Mouse (Mus musculus) splenic B cell, adult 2 months (primary cell): ENCODE measurements around the gene Tmem50b.

ENCODE experiments used
- DNase-seq: peaks from one replicate; pipeline ENCODE4 v3.0.0-alpha.2; 2011; ENCODE audit warnings: low read depth, low spot score
- H3K27me3 ChIP-seq: 2 replicates; pipeline ENCODE4 v1.6.1; 2012; ENCODE audit warnings: mild to moderate bottlenecking, low read length, moderate library complexity, mixed read lengths; ENCODE audit not compliant: control insufficient read depth, poor library complexity, insufficient read depth, severe bottlenecking
- H3K36me3 ChIP-seq: 2 replicates; pipeline ENCODE4 v1.6.1; 2012; ENCODE audit warnings: mild to moderate bottlenecking, low read length, moderate library complexity, mixed read lengths; ENCODE audit not compliant: control insufficient read depth, poor library complexity, insufficient read depth, severe bottlenecking

Tmem50b gene

GRCm38 (mm10) chr16:91623074-91623473 lies 25.5 kb upstream of the Tmem50b start:
- H3K27me3 ChIP-seq = no peaks in the 10 kb centered on the region
- DNase-seq = no peak

DNA sequence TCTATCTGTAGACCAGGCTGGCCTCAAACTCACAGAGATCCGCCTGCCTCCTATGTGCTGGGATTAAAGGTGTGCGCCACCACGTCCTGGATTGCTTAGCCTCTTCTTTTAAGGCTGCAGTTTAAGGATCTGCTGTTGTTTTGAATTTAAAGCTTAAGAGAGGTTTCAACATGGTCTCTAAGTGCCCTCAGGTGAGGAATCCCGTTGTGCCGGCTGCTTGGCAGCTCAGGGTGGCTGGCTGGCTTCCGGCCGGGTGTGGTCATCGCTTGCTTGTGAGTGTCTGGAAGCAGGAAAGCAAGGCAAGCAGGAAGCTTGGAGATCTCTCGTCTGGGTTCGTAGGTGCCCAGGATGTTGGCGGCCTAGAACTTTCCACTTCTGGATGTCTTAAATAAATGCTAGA lies 23.4 kb upstream of the Tmem50b start:
- Histone ChIP-seq H3K36me3 (peaks cover 4% of the 10 kb centered on the region; the same call in 1 of the 2 replicates), H3K27me3 (no peaks in the 10 kb centered on the region)
- DNase-seq = no peak

More at GRCm38 (mm10) chr16:91623074-91623473, 25.5 kb upstream of the Tmem50b start:
- peaks cover 4% of the 10 kb centered on the region for H3K36me3 ChIP-seq

DNA sequence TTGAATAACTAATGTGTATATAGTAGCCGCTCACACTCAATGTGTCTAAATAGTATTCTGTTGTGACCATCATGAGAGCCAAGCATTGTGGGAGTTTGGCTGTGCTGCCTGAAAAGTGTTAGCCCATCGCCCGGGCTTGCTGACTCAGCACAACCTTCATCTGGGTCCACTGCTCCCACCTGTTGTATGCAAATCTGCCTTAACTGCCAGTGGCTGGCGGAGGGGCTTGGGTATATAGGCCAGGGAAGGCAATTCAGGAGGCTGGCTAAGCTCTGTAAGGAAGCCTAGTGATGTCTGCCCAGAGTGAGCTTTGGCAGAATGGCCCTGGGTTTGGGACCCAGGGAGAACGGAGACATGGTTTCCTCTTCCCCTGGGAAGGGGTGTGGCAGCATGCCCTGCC lies 22.6 kb upstream of the Tmem50b start:
- no peaks in the 10 kb centered on the region; the same call in 1 of the 2 replicates for H3K27me3 ChIP-seq
- H3K36me3 ChIP-seq = peaks cover 2% of the 10 kb centered on the region; the same call in 1 of the 2 replicates
- DNase-seq = peak; percentile 29

DNA sequence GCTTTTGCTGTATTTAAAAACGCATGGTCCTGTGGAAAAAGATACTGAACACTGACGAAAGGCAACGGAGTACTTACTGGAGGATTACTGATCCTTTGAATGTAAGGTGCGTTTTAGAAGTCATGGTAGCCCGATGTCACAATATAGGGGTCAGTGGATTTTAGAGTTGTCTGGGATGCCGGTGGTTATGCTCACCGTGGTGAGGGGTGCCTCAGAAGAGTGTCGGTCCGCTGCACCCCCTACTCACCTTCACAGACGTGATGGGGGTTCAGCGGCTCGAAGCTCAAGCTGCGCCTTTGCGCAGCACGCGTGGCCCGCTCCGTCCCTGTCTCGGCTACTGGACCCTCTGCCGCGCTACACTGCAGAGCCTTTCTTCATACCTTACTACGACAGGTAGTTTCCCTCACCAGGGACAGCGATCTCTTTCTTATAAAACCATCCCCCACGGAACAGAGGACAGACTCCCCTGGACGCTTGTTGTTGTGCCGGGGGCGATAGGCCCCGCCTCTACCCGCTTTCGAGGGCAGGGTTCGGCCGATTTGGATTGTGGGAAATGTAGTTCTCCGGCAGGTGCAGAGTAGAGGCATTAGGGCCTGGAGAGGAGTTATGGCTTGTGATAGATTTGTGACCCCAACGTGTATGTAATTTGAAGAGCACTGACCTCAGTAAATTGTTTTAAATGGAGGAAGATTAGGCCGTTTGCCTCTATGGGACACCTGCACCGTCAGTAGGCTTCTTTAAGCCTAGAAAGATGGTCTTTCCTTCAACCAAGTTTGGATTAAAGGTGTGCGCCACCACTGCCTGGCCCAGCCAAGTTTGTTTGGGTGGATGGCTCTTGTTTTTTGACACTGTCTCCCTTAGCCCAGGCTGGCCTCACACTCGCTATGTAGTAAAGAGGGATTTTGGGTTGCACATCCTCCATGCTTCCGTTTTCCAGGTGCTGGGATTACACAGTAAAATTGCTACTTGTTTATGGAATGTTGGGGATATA lies 21.2 kb upstream of the Tmem50b start, which contains the start of gene Dnajc28:
Gene Dnajc28, minus strand, starts transcription at position 516 of the 991 bp plus-strand sequence.
- DNase-seq = peak; percentile 83
- no peaks in the 10 kb centered on the region; the same call in 1 of the 2 replicates for H3K36me3 ChIP-seq
- H3K27me3 ChIP-seq = no peaks in the 10 kb centered on the region; the same call in 1 of the 2 replicates

DNA sequence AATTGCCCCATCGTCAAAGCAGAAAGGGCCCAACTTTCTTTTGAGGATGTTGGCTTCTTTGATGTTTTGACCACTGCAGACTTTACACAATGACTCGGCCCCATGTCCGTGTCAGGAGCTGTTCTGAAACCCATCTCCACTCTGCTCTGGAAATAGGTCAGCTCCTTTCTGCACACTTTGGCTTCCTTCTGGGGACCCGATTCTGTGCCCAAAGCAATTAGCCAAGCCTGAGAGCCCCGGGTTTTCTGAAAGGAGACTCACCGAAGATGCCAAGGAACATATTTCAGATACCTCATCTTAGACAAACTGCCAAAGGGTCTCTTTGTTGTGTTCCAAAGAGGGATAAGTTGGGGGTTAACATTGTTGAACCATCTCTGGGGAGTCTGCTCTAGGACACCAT lies 17.0 kb upstream of the Tmem50b start:
- DNase-seq = no peak
- Histone ChIP-seq H3K27me3 (no peaks in the 10 kb centered on the region; the same call in 1 of the 2 replicates), H3K36me3 (no peaks in the 10 kb centered on the region)

- no peak for DNase-seq
- Histone ChIP-seq H3K27me3 (no peaks in the 10 kb centered on the region; the same call in 1 of the 2 replicates), H3K36me3 (no peaks in the 10 kb centered on the region)
Observed at GRCm38 (mm10) chr16:91612525-91612924, 14.9 kb upstream of the Tmem50b start.

DNA sequence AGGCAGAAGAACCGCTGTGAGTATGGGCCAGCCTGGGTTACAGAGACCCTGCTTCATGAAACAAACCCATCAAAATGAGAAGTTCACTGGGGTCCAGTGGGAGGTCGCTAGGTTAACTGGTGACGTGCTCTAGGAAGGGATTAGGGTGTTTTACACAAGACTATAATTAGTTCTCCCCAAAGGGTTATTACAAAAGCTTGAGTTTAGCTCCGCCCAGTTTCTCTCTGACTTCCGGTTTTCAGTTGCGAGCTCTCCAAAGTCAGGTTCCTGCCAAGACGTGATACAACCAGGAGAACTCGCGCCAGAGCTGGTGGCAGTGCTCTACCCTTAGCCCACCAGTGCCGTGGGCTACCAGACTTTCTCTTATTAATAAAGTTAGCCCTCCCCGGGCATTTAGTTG lies 13.6 kb upstream of the Tmem50b start:
- no peaks in the 10 kb centered on the region for H3K36me3 ChIP-seq
- peak; percentile 36 for DNase-seq

DNA sequence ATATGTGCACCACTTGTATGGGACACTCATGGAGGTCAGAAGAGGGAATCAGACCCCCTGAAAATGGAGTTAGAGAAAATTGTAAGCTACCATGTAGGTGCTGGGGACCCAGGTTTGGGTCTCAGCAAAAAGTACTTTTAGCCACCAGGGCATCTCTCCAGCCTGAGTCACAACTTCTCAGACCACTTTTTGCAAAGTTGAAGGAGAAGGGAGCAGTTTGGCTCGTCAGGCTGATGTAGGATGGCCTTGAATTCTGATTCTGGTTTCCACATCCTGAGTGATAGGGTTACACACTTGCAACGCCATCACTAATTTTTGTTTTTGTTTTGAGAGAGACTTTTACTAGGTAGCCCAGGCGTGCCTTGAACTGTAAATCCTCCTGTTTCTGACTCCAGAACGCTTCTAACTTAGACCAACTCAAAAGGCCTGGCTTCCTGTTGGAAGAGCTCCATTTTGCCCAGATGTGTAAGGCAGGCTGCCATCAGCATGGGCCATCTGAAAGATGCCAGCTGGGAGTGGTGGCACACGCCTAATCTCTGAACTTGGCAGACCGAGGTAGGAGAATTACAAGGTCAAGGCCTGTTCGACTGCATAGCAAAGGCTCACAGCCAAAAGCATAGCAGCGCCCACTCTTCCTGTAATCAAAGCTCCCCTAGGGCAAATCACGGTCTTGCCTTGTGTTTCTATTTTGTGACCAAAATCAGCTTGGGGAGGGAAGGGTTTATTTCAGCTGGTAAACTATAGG lies 12.1 kb upstream of the Tmem50b start:
- Histone ChIP-seq H3K36me3 (no peaks in the 10 kb centered on the region), H3K27me3 (no peaks in the 10 kb centered on the region)
- no peak for DNase-seq

More for the DNA sequence above, 13.6 kb upstream of the Tmem50b start:
- H3K27me3 ChIP-seq = no peaks in the 10 kb centered on the region; the same call in 1 of the 2 replicates

DNA sequence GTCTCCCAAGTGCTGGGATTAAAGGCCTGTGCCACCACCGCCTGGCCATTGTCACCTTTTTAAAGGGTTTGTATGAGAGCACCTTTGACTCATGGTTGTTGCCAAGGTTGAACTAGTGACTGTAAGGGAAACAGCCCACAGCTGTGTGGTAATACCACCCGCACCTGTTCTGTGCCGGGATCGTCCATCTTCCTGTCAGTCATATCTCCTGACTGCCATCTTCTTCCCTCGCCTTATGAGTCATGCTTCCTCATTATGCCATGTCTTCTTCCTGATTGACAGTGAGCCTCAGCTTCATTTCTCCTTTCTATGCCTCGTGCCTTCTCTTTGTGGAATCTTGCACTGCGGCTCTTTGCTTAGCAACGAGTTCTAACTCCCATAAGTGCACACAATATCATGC lies 9.4 kb upstream of the Tmem50b start:
- DNase-seq = peak; percentile 26
- H3K27me3 ChIP-seq = no peaks in the 10 kb centered on the region
- H3K36me3 ChIP-seq = no peaks in the 10 kb centered on the region

- Histone ChIP-seq H3K27me3 (no peaks in the 10 kb centered on the region), H3K36me3 (no peaks in the 10 kb centered on the region)
- DNase-seq = no peak
Observed at GRCm38 (mm10) chr16:91605156-91605555, 7.6 kb upstream of the Tmem50b start.

DNA sequence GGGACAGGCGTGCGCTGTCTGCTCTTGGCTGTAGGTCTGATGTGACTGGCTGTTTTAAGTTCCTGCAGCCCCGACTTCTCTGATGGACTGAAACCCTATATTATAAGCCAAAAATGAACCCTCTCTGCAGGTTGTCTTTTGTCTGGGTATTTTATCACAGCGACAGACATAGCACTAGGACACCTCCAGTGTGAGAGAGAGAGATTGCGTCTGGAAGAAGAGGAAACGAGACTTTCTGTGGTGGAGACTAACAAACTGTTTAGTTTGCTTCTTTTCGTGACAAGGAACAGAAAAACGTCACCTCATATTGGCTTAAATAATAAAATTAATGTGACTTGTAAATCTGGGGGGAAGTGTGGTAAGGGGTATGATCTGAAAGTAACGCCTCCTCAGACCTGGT lies 4.1 kb upstream of the Tmem50b start:
- DNase-seq = peak; percentile 68
- Histone ChIP-seq H3K36me3 (no peaks in the 10 kb centered on the region), H3K27me3 (no peaks in the 10 kb centered on the region)

GRCm38 (mm10) chr16:91601081-91601480 lies 3.5 kb upstream of the Tmem50b start:
- DNase-seq = no peak
- no peaks in the 10 kb centered on the region for H3K27me3 ChIP-seq
- no peaks in the 10 kb centered on the region for H3K36me3 ChIP-seq

DNA sequence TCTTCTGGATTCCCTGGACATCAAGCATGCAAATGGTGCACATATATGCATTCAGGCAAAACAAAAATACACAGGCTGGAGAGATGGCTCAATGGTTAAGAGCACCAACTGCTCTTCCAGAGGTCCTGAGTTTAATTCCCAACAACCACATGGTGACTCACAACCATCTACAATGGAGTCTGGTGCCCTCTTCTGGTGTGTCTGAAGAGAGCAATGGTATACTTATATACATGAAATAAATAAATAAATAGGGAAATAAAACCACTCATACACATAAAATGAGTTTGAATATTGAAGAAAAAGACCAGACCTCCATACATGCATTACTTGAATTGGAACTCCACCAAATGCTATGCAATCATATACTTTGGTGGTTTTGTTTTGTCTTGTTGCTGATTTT lies 1.6 kb upstream of the Tmem50b start:
- H3K36me3 ChIP-seq = no peaks in the 10 kb centered on the region; the same call in 1 of the 2 replicates
- H3K27me3 ChIP-seq = no peaks in the 10 kb centered on the region
- DNase-seq = peak; percentile 7

DNA sequence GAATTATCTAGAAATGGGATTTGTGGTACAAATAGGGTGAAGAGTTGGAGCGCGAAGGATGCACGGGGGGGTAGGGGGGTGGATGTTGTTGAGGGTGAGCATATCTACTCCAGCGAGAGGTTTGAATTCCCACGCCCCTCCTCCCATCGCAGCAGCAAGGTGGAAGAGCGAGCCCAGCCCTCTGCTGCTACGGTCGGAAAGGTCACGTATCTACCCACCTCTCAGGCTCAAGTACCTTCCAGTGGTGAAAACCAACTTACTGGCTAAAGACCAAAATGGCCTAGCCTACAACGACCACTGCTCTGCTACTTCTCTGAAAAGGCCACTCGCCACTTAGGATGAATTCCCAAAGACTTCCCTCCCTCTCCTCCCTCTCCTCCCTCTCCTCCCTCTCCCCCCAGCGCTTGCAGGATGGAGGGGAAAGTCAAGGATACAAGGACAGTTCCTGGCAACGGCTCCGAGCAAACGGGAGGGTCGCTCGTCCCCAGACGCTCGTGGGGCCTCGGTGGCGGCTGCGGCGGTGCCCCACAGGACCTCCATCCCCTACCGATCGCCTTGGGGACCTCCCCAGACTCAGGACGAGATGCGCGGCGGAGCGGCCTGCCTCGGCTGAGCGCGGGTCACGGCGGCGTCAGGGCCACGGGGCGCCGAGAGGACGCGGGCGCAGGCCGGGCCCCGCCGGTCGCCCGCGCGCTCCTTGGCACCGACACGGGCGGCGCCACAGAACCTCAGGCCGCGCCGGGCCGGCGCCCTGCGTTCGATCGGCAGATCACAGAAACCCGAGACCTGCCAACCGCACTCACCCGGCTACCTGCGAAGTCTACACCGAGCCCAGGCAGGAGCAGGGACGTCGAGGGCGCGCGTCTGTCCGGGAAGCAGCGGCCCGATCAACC lies 575 bp downstream of the Tmem50b start:
- peak; percentile 48 for DNase-seq
- no peaks in the 10 kb centered on the region for H3K27me3 ChIP-seq
- H3K36me3 ChIP-seq = peaks cover 2% of the 10 kb centered on the region
